Mouse (Mus musculus) cerebellum, adult 9-10 months (tissue): ENCODE results near the gene Me3.
A peak's percentile ranks its signal among the peaks of the same experiment; 100 is the strongest.

Experiments used
- DNase-seq: peaks from one replicate; pipeline ENCODE4 v3.0.0; 2022

The Me3 gene

DNA sequence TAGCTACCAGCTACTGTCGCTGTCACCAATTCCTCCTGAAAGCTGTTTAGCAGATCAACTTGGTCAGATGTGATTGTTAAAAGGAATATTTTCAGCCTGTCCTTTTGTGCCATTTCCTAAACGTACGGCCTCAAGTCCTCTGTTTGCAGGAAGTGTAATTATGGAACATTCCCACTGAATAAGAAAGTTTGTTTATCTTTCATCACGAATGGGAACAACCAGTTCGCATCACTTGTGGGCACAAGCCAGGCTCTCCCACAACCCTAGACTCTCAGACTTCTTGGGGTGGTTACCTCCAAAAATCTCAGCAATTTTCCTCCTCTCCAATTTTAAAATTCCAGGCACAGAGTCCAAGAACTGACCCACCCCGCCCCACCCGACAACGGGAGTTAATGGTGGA lies 207.5 kb downstream of the Me3 start:
- no peak for DNase-seq

DNA sequence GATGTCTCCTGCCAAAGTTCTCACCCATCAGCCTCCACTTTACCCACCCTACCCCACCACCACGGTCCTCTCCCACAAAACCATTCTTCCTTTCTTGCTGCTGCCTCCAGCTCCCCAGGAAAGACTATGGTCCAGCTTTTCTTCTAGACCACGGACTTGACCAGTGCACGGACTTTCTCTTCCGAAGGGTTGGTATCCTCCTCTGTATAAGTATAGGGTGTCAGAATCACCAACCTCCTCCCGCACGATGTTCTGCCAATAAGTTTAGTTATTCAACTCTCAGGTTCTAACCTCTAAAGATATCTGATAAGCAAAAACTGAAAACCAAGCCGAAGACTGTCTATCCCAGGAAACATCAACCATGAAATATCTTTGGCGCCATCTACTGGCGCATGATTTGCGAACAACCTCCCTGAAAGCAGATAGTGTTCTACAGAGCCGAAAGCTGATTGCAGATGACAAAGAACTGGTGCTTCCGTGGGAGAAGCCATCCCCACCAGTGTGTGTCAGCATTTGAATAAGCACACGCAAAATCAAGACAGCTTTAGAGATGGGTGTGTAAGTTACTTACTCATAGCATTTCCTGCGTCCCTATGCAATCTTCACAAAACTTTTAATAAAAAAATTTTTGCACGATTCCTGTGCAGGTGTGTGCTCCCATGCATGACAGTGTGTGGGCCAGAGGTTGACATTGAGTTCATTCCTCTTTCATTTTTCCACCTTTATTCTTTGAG lies 209.6 kb downstream of the Me3 start:
- DNase-seq, result peak; percentile 88

DNA sequence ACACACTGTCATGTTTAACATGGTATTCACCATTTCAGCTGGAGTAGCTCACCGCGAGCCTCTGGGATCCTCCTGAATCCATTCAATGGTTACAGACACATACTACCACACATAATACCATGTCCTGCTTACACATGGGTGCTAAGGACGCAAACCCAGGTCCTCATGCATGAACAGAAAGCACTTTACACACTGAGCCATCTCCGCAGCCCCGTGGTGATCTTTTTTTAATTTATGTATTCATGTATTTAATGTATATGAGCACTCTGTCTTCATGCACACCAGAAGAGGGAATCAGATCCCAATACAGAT lies 210.2 kb downstream of the Me3 start:
- no peak for DNase-seq

DNA sequence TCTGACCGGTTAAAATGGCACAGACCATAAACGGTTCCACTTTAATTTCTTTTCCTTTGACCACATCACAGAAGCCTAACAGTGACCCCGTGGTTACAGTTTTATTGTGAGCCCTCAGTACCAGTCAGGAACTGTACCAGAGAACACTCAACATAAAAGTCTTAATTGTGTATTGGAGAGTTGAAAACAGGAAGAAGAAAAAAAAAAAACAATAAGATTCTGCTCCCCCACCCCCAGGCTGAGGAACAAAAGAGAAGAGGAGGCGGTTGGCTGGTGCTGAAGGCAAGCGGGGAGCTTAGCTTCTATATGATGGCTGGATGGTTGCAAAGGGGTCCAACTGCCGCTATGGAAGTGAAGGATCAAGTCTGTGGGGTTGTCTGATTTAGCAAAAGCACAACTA lies 210.9 kb downstream of the Me3 start:
- no peak for DNase-seq

DNA sequence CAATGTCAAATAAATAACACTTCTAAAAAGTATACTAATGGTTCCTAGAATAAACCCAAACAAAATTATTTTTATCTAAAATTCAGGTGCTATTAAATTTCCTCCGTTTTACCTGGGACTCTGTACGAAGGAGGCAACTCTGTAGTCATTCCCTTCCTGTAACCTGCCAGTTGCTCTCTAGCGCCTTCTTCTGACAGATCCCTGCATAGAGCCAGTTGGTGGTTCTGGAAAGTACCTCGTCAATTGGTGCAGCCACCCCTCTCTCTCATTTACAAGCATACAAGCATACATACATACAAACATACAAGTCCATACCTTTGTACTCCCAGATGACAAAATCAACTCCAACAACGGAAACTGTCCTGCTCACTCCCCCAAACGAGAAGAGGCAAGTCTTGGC lies 211.3 kb downstream of the Me3 start:
- no peak for DNase-seq

DNA sequence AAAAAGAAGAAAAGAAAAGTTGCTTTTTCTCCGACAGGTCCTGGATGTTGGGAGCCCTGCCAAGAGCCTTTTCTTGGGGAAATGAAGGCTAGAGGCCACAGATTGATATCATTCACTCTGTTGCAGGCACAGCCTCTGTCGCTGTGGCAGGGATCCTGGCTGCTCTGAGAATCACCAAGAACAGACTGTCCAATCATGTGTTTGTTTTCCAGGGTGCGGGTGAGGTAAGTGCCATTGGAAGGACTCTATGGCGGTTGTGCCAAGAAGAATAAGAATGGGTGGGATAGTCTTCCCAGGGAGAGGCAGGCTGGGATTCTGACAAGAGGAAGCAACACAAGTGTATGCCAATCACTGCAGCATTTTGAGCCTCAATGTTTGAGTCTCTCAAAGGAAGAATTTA lies 213.5 kb downstream of the Me3 start:
- DNase-seq, result no peak

DNA sequence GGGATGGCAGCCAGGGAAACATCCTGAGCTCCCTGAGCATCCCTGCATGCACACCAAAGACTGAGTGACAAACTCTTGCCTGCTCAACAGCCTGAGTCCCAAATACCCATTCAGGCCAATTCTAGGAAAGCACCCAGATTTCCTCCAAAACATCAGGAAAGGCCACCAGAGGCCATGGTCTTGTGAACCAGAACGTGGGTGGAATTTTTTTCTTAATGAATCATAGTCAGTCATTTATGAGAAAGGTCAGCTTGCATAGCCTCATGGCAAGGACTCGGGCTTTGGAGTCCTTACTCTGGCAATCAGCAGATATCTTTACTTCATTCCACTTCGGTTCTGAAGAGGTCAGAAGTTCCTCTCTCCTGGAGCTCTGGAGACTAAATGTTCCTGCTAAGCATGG lies 218.3 kb downstream of the Me3 start:
- no peak for DNase-seq

DNA sequence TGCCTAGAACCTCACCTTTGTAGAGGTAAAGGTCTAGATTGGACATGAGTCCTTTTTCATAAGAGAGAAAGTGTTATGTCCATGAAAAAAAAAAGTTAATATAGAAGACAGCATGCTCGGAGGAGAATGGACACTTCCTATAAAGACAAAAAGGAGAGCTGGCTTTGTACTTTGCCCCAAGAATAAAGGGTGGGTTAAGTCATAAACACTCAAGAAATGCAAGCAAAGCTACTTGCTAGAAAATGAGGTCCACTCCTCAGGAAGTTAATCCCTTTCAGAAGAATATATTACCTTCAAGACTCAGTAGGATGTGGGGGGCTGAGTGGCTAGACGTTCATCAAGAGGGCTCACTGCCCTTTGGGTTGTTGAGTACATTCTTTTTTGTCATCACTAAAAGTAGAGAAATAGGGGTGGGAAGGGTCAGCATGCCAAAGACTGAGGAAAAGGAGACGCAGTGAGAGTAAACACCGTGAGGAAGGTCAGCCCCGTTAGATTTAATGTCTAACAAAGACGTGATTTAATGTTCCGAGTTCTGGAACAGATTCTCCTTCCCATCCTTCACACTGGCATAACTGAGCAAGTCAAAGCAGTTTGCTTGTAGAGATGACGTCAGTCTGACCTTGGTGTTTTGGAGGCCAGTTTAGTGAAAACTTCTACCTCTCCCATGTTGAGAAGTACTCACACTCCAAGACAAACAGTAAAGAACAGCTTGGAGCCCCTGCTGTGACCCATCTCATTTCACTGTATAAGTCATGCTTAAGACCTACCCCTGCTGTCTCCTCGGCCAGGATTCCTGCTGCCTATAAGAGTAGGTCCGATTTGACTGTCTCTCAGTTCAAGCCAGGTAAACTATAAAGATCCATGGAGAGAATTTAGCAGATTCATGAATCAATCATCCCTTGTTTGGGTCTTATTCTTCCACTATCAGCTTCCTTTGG lies 220.2 kb downstream of the Me3 start:
- DNase-seq, result no peak

DNA sequence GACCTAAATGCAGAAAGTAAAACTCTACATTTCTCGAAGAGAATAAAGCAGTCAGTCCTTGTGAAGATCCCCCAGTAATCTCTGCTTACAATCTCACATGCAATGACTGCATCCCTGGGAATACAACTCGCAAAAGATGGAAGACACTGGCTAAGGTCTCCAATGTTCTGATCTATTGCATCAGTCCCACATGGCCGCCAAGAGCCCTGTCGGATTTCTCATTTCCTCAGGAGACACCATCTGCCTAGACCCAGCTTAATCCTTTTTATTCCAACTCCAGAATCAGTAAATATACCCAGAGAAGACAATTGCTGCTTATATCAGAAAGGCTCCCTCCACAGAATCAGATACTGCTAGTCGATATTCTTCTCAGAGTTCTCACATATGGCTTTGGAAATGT lies 220.9 kb downstream of the Me3 start:
- DNase-seq, result no peak

DNA sequence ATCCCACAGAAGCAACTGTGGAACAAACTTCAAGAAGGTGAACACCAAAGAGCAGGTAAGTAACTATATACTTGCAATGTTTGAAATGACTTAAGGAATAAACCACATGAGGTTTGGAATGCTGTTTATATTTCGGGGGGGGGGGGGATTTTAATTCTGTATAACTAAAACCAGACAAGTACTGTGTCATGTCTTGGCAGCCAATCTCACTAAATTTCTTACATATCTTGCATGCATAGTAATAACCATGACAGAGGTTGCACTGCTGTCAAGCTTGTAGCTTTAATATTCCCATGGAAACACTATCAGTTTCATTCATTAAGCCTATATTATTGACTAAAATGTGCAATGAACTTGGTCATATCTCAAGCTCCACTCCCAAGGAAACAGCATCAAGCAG lies 223.0 kb downstream of the Me3 start:
- DNase-seq, result no peak

DNA sequence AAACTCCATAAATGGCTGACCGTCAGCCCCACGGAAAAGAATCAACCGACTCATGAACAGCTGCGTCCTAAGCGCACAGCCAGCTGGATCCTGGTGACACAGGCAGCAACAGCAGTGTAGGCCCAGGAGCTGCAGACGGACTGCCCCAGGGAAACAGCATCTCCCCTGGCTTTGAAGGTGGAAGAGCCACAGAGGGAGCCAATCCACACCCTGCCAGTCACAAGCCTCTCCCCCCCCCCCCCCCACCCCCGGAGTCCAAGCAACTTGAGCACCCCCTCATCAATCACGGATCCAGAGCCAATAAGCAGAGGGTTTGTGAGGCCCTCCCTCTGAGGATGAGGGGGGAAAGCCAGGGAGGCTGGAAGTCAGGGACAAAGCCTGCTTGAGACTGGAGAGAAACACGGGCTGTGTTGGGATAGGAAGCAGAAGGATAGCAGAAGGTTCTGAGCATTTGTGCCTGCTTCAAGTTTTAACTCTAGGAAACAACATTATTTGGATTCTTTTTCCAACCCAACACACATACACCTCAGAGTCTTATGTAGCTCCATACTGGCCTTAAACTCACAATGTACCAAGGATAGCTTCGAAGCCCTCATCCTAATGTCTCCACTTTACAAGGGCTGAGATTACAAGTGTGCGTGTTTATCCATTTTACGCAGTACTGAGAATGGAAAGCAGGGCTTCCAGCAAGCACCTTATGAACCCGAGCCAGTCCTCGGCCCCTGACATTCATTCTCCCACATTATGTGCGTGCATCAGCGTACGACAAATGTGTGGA lies 224.4 kb downstream of the Me3 start:
- DNase-seq, result no peak

DNA sequence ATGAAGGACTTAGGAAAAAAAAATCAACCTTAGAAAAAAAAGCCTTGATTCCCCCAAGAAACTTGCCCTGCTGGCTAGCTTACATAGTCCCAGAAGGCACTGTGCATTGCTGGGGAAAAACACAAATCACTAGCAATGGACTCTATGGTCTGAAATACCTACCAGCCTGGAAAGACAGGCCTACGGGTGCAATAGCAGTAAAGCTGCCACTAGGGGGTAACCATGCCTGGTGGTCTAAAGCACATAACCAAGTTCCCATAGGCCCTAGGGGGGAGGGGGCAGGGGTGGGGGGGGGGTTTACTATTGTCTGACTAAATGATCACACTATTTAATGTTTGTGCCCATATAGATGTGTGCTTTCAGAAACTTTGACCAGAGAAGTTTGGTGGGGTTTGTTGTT lies 232.6 kb downstream of the Me3 start:
- DNase-seq, result no peak

DNA sequence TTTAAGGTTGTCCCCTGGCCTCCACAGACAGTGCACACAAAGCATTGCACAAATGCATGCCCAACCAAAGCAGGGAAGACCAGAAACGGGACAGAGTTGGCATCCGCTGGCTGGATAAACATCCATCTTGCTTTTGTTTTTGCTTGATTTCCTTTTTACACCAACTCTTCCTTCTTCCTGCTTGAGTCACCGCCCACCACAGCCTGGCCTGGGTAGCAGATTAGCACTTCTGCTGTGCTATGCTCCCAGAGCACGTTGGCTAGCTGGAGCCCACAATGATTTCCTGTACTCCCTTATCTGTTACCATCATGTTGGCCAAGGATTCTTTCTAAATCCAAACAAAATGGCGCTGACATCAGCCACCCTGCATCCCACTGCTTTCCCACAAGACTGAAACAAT lies 235.0 kb downstream of the Me3 start:
- DNase-seq, result no peak

DNA sequence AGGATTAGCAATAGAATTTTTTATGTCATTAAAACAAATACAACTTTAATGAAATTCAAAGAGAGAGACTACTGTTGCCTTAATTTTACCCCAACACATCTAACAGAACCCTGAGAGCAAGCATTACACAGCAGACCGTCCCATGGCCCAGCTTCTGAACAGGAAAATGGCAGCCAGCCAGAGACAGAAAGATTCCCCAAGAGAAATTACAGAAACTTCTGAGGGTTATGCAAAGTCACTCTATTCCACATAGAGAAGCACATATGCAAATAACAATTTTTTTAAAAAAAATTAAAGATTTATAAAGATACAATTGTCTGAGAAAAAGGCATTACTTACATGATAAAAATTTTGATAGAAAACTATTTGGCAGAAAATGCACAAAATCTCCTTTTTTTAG lies 247.5 kb downstream of the Me3 start:
- DNase-seq, result no peak

DNA sequence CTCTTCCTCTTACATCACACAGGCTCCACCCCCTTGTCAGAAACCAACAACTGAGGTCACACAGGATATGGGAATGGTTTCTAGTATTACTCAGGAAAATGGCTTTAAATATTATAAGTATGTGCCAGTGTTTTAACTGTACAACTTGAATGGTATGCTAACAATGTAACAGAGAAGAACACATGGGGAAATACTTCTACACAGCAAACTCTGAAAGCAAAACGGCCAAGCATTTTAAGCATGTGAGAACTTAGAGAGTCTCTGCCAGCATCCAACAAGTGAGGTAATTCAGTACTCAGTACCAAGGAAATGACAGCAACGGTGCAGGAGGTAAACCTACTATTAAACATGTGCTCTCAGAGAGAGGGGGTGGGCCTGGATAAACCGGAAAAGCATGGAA lies 252.4 kb downstream of the Me3 start:
- no peak for DNase-seq

DNA sequence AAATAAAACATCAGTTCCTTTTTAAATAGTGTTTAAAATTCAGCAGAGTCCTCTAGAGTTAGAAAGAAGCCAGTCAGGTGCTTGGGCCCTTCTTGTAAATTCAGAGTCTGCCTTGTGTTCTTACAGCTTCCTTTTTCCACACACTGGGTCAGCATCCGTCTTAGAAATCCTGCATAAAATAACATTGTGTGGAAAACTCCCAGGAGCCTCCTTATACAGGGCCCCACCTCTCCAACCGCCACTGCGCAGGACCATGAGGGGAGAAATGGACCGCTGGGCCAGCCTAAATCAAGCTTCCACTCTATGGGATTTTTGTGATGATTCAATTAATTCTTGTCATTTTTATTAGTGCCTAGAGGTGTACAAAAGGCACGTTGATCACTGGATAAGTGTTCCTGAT lies 259.2 kb downstream of the Me3 start:
- DNase-seq, result no peak

DNA sequence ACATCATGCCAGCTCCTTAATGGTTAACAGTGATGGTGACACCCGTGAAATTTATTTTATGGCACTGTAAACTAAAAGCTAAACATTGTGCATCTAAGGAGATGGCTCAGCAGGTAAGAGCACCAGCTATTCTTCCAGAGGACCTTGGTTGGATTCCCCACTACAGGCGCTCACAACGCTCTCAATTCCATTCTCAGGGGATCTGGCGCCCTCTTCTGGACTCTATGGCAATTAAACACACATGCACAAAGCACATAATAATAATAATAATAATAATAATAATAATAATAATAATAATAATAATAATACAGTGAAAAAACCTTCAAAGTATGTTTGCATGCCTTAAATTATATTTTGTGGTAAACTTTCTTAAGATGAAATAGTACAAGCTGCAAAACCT lies 259.7 kb downstream of the Me3 start:
- DNase-seq, result no peak

DNA sequence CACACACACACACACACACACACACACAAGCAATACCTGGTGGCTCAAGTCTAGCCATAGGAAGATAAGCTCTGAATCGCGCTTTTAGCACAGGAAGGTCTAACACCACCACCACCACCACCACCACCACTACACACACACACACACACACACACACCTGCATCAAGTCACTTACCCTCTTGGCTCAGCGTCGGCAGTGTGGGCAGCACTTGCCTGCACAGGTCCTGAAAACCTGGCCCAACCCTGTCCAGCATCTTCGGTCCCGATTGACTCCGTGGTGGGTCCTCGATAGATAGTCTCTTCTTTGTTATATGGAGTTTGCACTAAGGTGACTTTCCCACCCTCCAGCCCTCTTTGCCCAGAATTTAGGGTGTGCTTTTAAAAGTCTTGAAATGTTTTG lies 270.8 kb downstream of the Me3 start:
- DNase-seq, result no peak

DNA sequence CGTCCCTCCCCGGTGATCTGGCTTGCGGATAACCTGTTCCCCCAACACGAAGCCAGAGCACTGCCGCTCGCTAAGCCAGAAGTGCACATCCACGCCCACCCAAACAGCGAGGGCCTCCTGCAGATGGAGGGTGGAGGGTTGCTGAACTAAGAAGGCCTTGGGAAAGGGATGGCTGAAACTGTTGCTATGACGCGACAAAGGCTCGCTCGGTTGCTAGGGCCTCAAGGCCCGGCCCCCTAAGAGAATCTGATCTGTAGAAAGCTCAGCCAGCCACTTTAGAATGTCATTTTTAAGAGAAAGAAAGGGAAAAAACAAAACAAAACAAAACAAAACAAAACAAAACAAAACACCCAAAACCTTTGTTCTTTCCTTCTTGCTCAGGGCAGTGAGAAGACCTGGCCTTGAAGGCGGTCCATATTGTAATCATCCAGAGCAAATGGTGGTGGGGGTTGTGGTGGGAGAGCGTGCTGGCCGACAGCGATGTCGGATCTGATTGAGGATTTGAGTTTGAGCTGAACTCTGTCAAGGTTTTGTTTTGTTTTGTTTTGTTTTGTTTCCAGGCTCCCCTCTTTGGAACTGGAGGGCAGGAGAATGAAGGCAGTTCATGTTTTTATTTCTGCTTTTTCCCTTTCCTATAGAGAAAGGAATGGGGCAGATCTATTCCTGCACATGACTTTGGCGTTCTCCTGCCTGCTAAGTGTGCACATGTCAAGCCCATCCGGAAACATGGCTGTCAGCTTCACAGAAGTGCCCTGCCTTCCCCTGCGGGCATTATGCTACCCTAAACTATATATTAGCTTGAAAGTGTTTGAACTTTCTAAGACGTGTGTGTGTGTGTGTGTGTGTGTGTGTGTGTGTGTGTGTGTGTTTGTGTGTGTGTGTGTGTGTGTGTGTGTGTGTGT lies 271.5 kb downstream of the Me3 start, which contains the start of gene Ccdc81:
Ccdc81 (minus strand) TSS at position 188 of the 902 bp plus-strand sequence.
- DNase-seq, result no peak
